8 mouse cellular contexts compared by ENCODE assay signal in genomic region chr3:142063536-142064226, GRCm38 (mm10).
DNase-seq lines count a peak whose midpoint lies in the region; ATAC-seq and TF ChIP-seq lines count a peak whose summit lies in the region.

No protein-coding gene starts in this region.

- TF ChIP-seq CTCF in lung, adult 2 months (IDR thresholded peaks at IDR 0.05; ENCODE audit: insufficient read depth, low read length), result no peak

- peak; percentile 79 for ATAC-seq in limb, embryonic 15.5 days (ENCODE audit: insufficient number of reproducible peaks, low FRiP score, low TSS enrichment, low read depth)

- no peak overlapping the region for H3K4me3 ChIP-seq in lung, adult 2 months (replicated peaks; ENCODE audit: extremely low read depth, low read depth, low read length)
- H3K4me3 ChIP-seq in hindbrain, embryonic 10.5 days, result no peak overlapping the region
- no peak overlapping the region for H3K4me3 ChIP-seq in limb, embryonic 15.5 days

- 49% methylated on average over 12 of the region's 12 CpGs for WGBS in lung, adult 2 months
- WGBS in hindbrain, embryonic 10.5 days, result 36% methylated on average over 12 of the region's 12 CpGs
- 27% methylated on average over 12 of the region's 12 CpGs for WGBS in limb, embryonic 15.5 days

- TF ChIP-seq POLR2A in lung, adult 2 months (IDR thresholded peaks at IDR 0.05; ENCODE audit: borderline replicate concordance, extremely low read depth, low read depth, low read length), result no peak

- no peaks in the 10 kb centered on the region for H3K27me3 ChIP-seq in hindbrain, embryonic 10.5 days (ENCODE audit: insufficient read depth, poor library complexity, severe bottlenecking)
- H3K27me3 ChIP-seq in limb, embryonic 15.5 days, result no peaks in the 10 kb centered on the region

- H3K36me3 ChIP-seq in hindbrain, embryonic 10.5 days, result no peaks in the 10 kb centered on the region
- no peaks in the 10 kb centered on the region for H3K36me3 ChIP-seq in limb, embryonic 15.5 days

- peak overlapping the region; percentile 81 for H3K27ac ChIP-seq in hindbrain, embryonic 10.5 days
- 0 out of 2 replicates have a peak overlapping the region, but pooled peaks have one; percentile 33 for H3K27ac ChIP-seq in limb, embryonic 15.5 days

- H3K4me1 ChIP-seq in lung, adult 2 months (ENCODE audit: control insufficient read depth, insufficient read depth, low read length), result no peaks in the 10 kb centered on the region
- H3K4me1 ChIP-seq in hindbrain, embryonic 10.5 days (replicated peaks), result peaks cover 19% of the 10 kb centered on the region
- peaks cover 17% of the 10 kb centered on the region for H3K4me1 ChIP-seq in limb, embryonic 15.5 days

- no peaks in the 10 kb centered on the region for H3K9me3 ChIP-seq in hindbrain, embryonic 10.5 days
- H3K9me3 ChIP-seq in limb, embryonic 15.5 days, result no peaks in the 10 kb centered on the region

- intact Hi-C loops in left cerebral cortex, postnatal 36 days (cut with DNase I), result no loop called here

- no peak overlapping the region for H3K4me2 ChIP-seq in limb, embryonic 15.5 days

- DNase-seq in lung, adult 18-20 months, result peak; percentile 30 to 50
- no peak for DNase-seq in lung, adult 2 months
- DNase-seq in hindbrain, embryonic 10.5 days (ENCODE audit: low spot score), result peak; percentile 70
- peak; percentile 85 for DNase-seq in retina, postnatal 1 day
- no peak for DNase-seq in frontal cortex, postnatal 10 days (ENCODE audit: low spot score in 2 of 2)
- DNase-seq in left cerebral cortex, postnatal 36 days (ENCODE audit: low spot score in 2 of 2), result no peak
- DNase-seq in cerebellum, adult 8-10 months, result no peak

- H3K9ac ChIP-seq in limb, embryonic 15.5 days, result no peak overlapping the region

Comparison
In these comparisons a context has a peak if more than half of its experiments do, and no peak if none do; other contexts are left out.
1. DNase-seq: peak in lung, adult 18-20 months (2 of 2), hindbrain, embryonic 10.5 days (single experiment) and retina, postnatal 1 day (single experiment); none in lung, adult 2 months (single experiment), frontal cortex, postnatal 10 days (0 of 2), left cerebral cortex, postnatal 36 days (0 of 2) and cerebellum, adult 8-10 months (single experiment).